Mouse (Mus musculus): ENCODE data around the gene Abhd8. TPM values are rescaled to one million over a fixed set of nuclear protein-coding genes. Genes with fewer than 3 reads are reported as not detected.

The Abhd8 gene
- polyA plus RNA-seq, 1 experiment from 2014 or later: 44.0 TPM

DNA sequence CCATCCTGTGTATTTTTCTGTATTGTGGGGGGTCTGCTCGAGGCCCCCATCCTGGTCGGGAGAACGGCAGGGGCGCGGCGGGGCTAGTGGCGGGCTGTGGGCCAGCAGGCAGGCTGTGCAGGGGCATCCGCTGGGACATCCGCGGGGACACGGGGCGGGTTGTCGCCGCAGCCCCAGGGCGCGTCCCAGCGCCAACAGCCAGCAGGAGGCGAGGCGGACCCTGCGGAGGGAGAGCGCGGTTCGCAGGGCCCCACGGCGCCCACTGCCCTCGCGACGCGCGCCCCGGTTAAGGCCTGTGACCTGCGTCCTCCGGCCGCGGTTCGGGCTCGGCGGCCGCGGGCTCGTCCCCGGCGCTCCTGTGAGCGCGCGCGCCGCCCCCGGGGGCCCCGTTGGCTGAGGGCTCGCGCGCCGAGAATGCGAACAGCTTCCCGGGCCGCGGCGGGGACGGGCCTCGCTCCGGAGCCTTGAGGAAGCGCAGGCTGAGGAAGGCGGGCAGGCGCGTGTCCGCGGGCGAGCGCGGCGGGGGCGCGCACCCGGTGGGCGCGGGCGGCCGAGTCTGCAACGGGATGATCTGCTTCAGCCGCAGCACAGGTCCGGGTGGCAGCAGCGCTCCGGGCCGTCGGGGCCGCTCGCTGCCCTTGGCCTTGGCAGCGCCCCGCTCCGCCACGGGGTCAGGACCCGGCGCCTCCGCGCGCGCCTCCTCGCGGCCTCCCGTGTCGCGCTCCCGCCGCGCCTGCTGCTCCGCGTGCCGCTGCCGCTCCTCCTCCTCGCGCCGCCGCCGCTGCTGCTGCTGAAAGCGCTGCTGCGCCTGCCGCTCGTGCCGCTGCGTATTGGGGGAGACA, 12.9 kb upstream of the Abhd8 start:
- peak overlapping the region; percentile 88 for H3K27ac ChIP-seq
- peak overlapping the region; percentile 64 for H3K4me3 ChIP-seq (replicated peaks)
- H3K4me1 ChIP-seq: peaks cover 14% of the 10 kb centered on the region; the same call in 1 of the 2 replicates
- H3K27me3 ChIP-seq (replicated peaks): no peaks in the 10 kb centered on the region
- peaks cover 24% of the 10 kb centered on the region for H3K36me3 ChIP-seq
- peak; percentile 74 for ATAC-seq (ENCODE audit: insufficient read depth, low FRiP score, low read depth)
- H3K4me2 ChIP-seq: peak overlapping the region; percentile 92
- no peaks in the 10 kb centered on the region for H3K9me3 ChIP-seq
- H3K9ac ChIP-seq: peak overlapping the region; percentile 50; the same call in 1 of the 2 replicates
- WGBS: under 1% methylated on average over 104 of the region's 121 CpGs

DNA sequence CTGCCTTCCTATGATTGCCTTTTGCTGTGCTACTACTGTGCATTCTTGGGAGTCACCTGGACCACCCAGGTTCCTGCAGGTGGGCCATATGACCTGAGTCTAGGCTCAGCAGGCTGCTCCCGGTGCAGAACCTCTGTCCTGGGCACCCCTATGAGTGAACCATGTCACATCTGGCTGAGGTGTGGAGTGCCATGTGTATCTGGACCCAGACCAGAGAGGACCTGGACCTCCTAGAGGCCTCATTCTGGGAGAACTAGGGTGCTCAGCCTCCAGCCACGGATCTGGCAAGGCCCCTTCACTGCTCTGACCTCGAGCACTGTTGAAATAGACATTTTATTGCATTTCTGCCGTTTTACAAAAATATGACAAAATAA, 12.2 kb upstream of the Abhd8 start:
- no peaks in the 10 kb centered on the region for H3K27me3 ChIP-seq (replicated peaks)
- 26% methylated on average over 4 of the region's 4 CpGs for WGBS
- no peaks in the 10 kb centered on the region for H3K9me3 ChIP-seq
- H3K9ac ChIP-seq: peak overlapping the region; percentile 50; the same call in 1 of the 2 replicates
- peaks cover 24% of the 10 kb centered on the region for H3K36me3 ChIP-seq
- peak overlapping the region; percentile 88; the same call in 1 of the 2 replicates for H3K27ac ChIP-seq
- H3K4me3 ChIP-seq (replicated peaks): peak overlapping the region; percentile 64
- H3K4me1 ChIP-seq: peaks cover 17% of the 10 kb centered on the region; the same call in 1 of the 2 replicates
- H3K4me2 ChIP-seq: peak overlapping the region; percentile 92
- no peak for ATAC-seq (ENCODE audit: insufficient read depth, low FRiP score, low read depth)

DNA sequence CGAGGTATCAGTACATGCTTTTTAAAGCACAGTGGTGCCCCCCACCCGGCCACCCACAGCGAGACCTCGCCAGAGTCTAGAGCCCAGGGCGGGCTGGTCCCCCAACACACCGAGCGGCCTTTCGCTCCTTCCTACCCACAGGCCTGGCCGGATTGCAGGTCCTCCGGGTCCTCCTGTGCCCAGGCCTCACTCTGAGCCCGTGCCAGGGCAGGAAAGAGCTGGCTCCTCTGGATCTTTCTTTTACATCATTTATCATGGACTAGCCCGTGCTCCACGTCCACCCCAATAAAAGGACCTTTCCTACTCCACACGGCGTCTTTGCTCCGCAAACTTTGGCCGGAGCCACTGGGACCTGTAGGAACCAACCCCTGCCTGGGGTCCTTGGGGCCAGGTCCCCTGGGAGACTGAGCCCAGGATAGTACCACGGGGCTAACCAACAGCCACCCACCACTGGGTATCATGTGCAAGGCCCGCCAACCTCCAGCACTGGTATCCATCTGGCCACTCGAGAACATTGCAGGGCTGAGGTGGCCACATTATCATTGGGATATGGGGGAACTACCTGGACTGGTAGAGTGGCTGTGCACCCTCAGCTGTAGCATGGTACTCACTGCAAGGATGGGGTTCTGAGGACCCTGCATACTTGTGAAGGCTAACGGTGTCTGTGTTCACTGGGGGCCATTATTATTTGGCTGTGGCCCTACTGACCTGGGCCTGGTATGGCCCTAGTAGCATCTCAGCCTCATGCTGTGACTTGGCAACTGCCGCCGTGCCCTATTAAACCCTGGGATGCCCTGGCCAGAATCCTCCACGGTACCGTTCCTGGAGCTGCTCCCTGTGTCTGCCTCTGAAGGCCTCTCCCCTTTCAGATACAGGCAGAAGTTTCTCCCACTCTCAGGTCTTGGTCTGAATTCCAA, 11.6 kb upstream of the Abhd8 start:
- WGBS: 90% methylated on average over 25 of the region's 25 CpGs
- Histone ChIP-seq H3K9ac (no peak overlapping the region), H3K36me3 (peaks cover 24% of the 10 kb centered on the region), H3K4me2 (no peak overlapping the region), H3K9me3 (no peaks in the 10 kb centered on the region), H3K4me1 (peaks cover 23% of the 10 kb centered on the region), H3K27ac (no peak overlapping the region), H3K27me3 (replicated peaks) (no peaks in the 10 kb centered on the region), H3K4me3 (replicated peaks) (0 out of 2 replicates have a peak overlapping the region, but pooled peaks have one; percentile 64)
- no peak for ATAC-seq (ENCODE audit: insufficient read depth, low FRiP score, low read depth)

DNA sequence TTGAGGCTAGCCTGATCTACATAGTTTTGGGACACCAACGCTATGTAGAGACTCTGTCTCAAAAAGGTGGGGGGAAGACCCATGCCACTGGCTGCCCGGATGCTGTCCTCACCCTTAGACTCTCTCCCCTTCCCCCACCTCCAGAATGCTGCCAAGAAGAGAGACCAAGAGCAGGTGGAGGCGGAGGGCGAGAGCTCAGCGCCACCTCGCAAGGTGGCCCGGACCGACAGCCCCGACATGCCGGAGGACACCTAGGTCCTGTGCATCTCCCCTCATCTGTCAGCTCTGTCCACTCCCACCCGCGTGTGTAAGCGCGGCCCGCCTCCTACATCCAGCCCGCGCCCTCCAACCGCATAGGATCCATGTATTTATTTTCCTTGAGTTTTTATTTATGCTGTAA, 10.9 kb upstream of the Abhd8 start:
- Histone ChIP-seq H3K4me1 (peaks cover 27% of the 10 kb centered on the region), H3K9me3 (no peaks in the 10 kb centered on the region), H3K4me2 (no peak overlapping the region), H3K4me3 (replicated peaks) (no peak overlapping the region), H3K36me3 (peaks cover 24% of the 10 kb centered on the region), H3K27ac (no peak overlapping the region), H3K9ac (no peak overlapping the region), H3K27me3 (replicated peaks) (no peaks in the 10 kb centered on the region)
- 89% methylated on average over 18 of the region's 18 CpGs for WGBS
- ATAC-seq (ENCODE audit: insufficient read depth, low FRiP score, low read depth): no peak

DNA sequence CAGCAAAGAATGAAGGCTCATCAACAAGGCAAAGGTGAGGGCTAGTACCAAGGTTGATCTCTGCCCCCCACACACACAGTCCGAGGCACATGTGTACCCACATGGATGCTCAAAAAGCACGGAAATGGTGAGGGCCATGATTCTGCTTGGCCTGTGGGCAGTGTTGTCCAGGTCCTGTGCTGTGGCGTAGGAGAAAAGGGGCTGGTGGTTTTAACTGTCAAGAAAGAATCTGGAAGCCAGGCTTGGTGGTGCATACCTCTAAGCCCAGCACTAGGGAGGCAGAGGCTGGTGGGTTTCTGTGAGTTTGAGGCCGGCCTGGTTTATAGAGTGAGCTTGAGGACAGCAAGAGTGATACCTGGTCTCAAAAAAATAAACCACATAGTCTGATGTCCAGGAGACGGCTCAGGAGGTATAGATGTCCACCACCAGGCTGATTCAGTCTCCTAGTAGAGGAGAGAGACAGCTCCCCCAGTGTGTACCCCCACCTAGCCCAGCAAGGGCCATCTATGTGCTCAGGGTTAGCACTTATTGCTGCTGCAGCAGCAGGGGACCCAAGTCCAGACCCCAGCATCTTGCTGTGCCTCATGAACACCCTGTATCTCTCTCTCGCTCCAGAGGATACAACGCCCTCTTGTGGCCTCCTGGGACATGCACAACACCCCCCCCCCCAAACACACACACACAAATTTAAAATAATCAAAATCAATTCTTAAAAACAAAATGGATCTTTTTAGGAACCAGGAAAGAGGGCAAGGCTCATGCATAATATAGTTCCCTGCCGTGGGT, 9.3 kb upstream of the Abhd8 start:
- Histone ChIP-seq H3K4me2 (no peak overlapping the region), H3K27me3 (replicated peaks) (no peaks in the 10 kb centered on the region), H3K36me3 (peaks cover 24% of the 10 kb centered on the region), H3K4me1 (peaks cover 27% of the 10 kb centered on the region), H3K27ac (no peak overlapping the region), H3K4me3 (replicated peaks) (no peak overlapping the region), H3K9ac (no peak overlapping the region), H3K9me3 (no peaks in the 10 kb centered on the region)
- 82% methylated on average over 8 of the region's 8 CpGs for WGBS
- no peak for ATAC-seq (ENCODE audit: insufficient read depth, low FRiP score, low read depth)

DNA sequence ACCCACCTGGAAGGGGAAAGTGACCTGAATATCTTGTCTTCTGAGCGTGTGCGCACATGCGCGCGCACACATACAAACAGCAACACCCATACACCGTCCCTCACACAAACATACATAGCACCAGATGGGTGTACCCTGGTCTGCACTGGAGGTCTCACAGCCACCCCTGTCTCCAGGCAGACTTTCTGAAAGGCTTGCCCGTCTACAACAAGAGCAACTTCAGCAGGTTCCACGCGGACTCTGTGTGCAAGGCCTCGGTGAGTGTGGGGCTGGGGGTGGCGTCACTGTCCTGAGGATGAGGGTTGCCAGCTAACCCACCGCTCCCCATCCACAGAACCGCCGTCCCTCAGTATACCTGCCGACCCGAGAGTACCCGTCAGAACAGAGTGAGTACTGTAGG, 8.4 kb upstream of the Abhd8 start:
- Histone ChIP-seq H3K4me3 (replicated peaks) (no peak overlapping the region), H3K4me1 (peaks cover 20% of the 10 kb centered on the region), H3K27ac (no peak overlapping the region), H3K4me2 (no peak overlapping the region), H3K9me3 (no peaks in the 10 kb centered on the region), H3K27me3 (replicated peaks) (no peaks in the 10 kb centered on the region), H3K9ac (no peak overlapping the region), H3K36me3 (peaks cover 24% of the 10 kb centered on the region)
- 93% methylated on average over 17 of the region's 17 CpGs for WGBS
- ATAC-seq (ENCODE audit: insufficient read depth, low FRiP score, low read depth): no peak

DNA sequence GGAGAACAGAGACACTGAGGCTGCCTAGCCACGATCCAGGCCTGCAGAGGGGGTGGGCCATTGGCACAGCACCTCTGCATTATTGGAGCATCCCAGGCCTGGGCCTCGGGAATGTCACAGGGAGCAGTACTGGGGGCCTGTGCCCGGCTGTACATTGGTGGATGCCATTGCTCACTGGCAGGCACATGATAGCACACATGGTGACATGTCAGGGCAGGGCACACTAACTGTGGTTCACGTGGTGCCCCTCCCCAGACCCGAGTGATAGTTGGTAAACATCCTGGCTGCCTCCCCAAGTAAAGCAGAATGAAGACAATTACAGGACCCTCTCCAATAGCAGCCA, 7.4 kb upstream of the Abhd8 start:
- H3K27ac ChIP-seq: no peak overlapping the region
- H3K27me3 ChIP-seq (replicated peaks): no peaks in the 10 kb centered on the region
- peaks cover 24% of the 10 kb centered on the region for H3K36me3 ChIP-seq
- H3K4me3 ChIP-seq (replicated peaks): no peak overlapping the region
- peaks cover 17% of the 10 kb centered on the region for H3K4me1 ChIP-seq
- 71% methylated on average over 5 of the region's 5 CpGs for WGBS
- H3K9ac ChIP-seq: no peak overlapping the region
- H3K4me2 ChIP-seq: no peak overlapping the region
- no peaks in the 10 kb centered on the region for H3K9me3 ChIP-seq
- ATAC-seq (ENCODE audit: insufficient read depth, low FRiP score, low read depth): no peak

DNA sequence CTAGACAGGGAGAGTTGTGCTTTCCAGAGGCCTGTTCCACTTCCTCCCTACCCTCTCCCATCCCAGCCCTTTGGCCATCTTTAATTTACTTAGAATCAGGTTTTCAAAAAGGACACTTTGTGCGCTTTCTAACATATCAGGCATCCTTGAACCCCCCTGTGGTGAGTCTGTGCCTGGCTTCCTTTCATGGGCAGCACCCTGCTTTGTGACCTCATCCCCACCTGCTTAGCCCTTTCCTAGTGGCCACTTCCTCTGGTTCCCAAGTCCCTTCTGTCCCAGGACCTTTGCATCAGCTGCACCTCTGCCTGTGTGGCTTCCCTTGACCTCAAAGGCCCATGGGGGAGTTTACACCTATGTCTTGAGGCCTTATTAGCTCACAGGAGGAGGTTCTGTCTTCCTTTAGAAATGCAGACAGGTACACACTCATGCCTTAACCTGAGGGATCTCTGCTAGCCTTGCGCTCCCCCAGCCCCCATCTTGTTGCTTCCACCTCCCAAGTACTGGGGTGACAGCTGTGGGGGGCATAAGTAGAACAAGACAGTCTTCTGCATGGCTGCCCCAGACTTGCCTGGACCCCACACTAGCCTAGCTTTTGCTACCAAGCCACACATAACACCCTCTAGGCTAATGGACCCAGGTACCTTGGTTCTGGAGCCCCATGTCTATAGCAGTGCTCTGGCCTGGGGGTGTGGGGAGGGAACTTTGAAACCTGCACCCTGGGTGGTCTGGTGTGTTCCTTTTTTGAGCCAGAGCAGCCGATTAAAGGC, 6.9 kb upstream of the Abhd8 start:
- Histone ChIP-seq H3K27me3 (replicated peaks) (no peaks in the 10 kb centered on the region), H3K9ac (peak overlapping the region; percentile 64; the same call in 1 of the 2 replicates), H3K4me2 (peak overlapping the region; percentile 78), H3K27ac (no peak overlapping the region), H3K4me1 (peaks cover 15% of the 10 kb centered on the region), H3K36me3 (peaks cover 24% of the 10 kb centered on the region), H3K9me3 (no peaks in the 10 kb centered on the region), H3K4me3 (replicated peaks) (peak overlapping the region; percentile 79)
- 77% methylated on average over 3 of the region's 3 CpGs for WGBS
- ATAC-seq (ENCODE audit: insufficient read depth, low FRiP score, low read depth): no peak

DNA sequence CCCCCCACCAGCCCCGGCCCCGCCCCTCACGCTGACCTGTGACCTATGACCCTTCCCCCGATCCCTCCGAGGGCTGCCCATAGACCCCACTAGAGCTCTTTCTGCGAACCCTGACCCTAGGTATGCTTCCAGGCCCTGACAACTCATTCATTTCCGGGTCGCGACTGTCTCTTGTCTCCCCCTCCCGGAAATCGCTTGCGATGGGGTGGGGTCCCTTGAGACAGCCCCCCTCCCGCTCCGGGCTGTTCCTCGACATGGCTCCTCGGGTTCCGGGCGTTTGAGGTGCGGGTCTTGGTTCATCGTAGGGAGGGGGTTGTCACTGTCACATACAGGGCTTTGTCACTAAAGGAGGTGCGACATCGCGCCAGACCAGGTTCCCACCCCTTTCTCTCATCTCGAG, 6.0 kb upstream of the Abhd8 start:
- no peaks in the 10 kb centered on the region for H3K9me3 ChIP-seq
- H3K4me2 ChIP-seq: peak overlapping the region; percentile 78
- H3K9ac ChIP-seq: peak overlapping the region; percentile 64
- peak overlapping the region; percentile 45; the same call in 1 of the 2 replicates for H3K27ac ChIP-seq
- peaks cover 18% of the 10 kb centered on the region for H3K36me3 ChIP-seq
- no peak for ATAC-seq (ENCODE audit: insufficient read depth, low FRiP score, low read depth)
- peaks cover 17% of the 10 kb centered on the region for H3K4me1 ChIP-seq
- peak overlapping the region; percentile 79 for H3K4me3 ChIP-seq (replicated peaks)
- H3K27me3 ChIP-seq (replicated peaks): no peaks in the 10 kb centered on the region
- WGBS: under 1% methylated on average over 24 of the region's 24 CpGs

DNA sequence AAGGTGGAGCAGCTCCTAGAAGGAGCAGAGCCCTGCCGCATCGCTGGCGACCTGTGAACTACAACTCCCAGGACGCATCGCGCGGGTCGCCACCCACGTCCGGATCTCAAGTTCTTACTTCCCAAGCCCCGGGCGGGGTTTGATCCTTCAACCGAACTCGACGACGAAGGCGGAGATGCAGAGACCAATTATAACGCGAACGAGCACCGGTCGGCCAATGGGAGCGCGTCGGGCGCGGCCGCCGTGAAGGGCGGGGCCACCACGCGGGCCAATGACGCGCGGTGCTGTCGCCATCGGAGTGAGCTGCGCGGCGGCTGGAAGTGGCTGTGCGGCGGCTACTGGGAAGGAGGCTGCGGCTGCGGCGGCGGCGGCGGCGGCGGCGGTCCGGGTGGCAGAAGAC, 5.5 kb upstream of the Abhd8 start, which contains the start of gene Dda1:
Gene Dda1 (plus strand): TSS at position 284 of the 400 bp plus-strand sequence.
- Histone ChIP-seq H3K27me3 (replicated peaks) (no peaks in the 10 kb centered on the region), H3K27ac (peak within 1 kb of the TSS; percentile 45; the same call in 1 of the 2 replicates), H3K4me2 (peak within 1 kb of the TSS; percentile 78), H3K36me3 (peaks cover 13% of the 10 kb centered on the region), H3K4me1 (peaks cover 21% of the 10 kb centered on the region), H3K9ac (peak within 1 kb of the TSS; percentile 64), H3K9me3 (no peaks in the 10 kb centered on the region), H3K4me3 (replicated peaks) (peak within 1 kb of the TSS; percentile 79)
- ATAC-seq (ENCODE audit: insufficient read depth, low FRiP score, low read depth): peak; percentile 87
- WGBS: under 1% methylated on average over 52 of the region's 52 CpGs

DNA sequence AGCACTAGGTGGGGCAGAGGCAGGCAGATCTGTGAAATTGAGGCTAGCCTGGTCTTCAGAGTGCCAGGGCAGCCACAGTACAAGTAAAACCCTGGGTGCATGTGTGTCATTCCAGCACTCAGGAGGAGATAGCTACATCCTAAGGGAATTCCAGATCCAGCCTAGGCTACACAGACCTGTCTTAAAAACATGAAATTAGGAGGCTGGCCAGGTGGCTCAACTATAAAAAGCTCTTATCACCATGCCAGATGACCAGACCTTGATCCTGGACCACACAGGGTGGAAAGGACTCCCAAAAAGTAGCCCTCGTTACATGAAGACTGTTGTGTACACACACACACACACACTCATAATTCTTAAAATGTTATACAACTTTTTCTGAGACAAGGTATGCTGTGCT, 4.5 kb upstream of the Abhd8 start:
- no peak for ATAC-seq (ENCODE audit: insufficient read depth, low FRiP score, low read depth)
- H3K36me3 ChIP-seq: peaks cover 7% of the 10 kb centered on the region; the same call in 1 of the 2 replicates
- no peaks in the 10 kb centered on the region for H3K27me3 ChIP-seq (replicated peaks)
- H3K4me3 ChIP-seq (replicated peaks): no peak overlapping the region
- H3K4me1 ChIP-seq: peaks cover 26% of the 10 kb centered on the region
- no peak overlapping the region for H3K27ac ChIP-seq
- H3K4me2 ChIP-seq: no peak overlapping the region
- no peaks in the 10 kb centered on the region for H3K9me3 ChIP-seq
- no peak overlapping the region for H3K9ac ChIP-seq
- 89% methylated on average over 1 of the region's 1 CpGs for WGBS

Data from stomach, embryonic 15.5 days (tissue).